Mouse (Mus musculus): Measurements from ENCODE around the gene Gtf2h1.
"Not testable (repeated sequence)": the region's sequence is repeated elsewhere in the genome, so short reads cannot be mapped to it uniquely, and the experiment has no call there.

Gene Gtf2h1

DNA sequence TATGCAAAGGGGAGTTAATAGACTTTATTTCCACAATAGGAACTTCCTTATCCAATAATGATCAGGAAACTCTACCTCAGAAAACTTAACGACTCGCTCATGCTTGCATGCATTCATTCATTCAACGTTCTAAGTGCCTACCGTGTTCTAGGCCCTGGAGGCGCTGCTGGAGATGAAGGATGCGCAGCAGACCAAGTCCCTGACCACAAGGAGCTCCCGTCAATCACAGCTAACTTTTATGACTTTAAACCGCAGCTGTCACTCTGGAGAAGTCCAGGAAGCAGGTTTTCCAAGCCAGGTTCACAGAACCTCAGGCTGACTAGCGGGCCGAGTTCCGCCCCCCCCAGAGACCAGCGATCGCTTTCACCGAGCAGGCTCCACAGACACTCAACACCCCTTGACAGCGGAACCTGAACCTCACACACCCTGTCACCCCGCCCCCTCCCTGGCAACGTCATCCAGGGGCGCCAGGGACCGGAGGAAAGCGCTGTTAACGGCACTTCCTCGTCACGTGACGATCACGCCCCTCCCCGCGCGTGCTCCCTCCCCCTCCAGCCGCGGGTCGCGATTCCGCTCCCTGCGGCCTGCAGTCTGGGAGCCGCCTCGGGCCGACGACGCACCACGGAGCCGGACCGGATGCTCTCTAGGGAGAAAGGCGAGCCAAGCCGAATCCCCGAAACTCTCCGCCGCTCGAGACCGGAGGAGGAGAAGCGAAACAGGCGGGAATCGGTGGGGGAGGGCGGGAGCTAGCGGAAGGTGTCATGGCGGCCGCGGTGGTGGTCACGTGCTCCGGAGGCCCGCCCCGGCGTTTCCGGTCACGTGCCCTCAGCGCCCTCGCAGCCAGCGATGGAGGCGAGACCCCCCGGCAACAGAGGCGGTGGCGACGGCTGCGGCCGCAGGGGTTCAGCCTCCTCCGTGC is at the start of gene Gtf2h1, which contains the start of gene Hps5:
Gene Gtf2h1 (plus strand): TSS at position 817 of the 919 bp plus-strand sequence.
Gene Hps5 (minus strand): TSS at position 778 of the 919 bp plus-strand sequence.
- peak; percentile 98 for DNase-seq (ENCODE audit: low read depth, low spot score)

DNA sequence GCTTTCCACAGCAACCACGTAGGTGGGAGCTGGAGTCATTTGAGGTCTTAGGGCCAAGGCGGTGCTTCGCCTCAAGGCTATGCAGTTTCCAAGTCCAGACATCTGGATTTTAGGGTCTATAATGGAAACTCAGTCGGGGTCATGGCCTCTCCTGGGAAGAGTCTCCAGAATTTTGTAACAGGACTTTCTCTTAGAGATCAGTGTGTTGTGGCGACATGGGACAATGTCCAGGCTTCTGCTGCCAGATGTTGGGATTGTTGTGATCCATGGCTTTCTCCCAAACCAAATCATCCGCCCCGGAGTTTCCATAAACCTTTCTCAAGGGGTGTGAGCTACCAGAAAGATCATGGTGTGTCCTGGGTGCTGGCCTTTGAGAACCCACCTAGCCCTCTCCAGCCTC is 49.5 kb upstream of the Gtf2h1 start:
- no peak for DNase-seq (ENCODE audit: low read depth, low spot score)

DNA sequence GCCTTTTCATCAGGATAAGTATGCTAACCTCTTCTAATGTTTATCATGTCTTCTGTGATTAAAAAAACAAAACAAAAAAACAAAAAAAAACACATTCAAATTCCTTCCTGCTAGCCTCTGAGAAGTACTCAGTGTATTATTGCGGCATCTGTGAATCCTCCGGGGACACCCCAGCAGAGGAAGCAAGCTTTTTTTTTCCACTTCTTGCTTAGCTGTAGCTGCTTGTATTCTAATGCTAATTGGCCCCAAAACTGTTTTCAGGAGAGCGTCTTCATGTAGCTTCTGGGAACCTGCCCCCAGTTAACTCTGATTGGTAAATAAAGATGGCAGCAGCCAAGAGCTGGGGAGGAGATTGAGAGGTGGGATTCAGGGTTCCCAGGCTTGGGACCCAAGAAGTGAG is 47.4 kb upstream of the Gtf2h1 start:
- DNase-seq (ENCODE audit: low read depth, low spot score) = peak; percentile 86

DNA sequence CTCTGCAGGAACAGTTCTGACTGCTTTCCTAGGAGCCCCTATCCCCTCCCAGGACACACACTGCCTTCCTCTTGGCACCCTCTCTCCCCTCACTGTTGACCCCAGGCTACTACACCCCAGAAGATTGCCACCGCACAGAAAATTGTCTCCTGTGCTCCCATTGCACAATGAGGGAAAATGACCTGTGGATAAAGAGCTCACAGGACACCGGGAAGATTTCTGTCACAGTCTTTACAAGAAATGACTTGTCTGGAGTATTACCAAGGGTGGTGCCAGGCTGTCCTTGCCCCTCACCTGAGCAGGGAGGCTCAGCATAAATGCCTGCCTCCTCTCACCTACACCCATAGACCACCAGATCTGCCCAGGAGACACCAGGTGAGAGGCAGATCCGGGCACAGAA is 44.4 kb upstream of the Gtf2h1 start, which contains the start of gene Saa2:
Gene Saa2 (plus strand): TSS at position 301 of the 400 bp plus-strand sequence.
- no peak for DNase-seq (ENCODE audit: low read depth, low spot score)

DNA sequence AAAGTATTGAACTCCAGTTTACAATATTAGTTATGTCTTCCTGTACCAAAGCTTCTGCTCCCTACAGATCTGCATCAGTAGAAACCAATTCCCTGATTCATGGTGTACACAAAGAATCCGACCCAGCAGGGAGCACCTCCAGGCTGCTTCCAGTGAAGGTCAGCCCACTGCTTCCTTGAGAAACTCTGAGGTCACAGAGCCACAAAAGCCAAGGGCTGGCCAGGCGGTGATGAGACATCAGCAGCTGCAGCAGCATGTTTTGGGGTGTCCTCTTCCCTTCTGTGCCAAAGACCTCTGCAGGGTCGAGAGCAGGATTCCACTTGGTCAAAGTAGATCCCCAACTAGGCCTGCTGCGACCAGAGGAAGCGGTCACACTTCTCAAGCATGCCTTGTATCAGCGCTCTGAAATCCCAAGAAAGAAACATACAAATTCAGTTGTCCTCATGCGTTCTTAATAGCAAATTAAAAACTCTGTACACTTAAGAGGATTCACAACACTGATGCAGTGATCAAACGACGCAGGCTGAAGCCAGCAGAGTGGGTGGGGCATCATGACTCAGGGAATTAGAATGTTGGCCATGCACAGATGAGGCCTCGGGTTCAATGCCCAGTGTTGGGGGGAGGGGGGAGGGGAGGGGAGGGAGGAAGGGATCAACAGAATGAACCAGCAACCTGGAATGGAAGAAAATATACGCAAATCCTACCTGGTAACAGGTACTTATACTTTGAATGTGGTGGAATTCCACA is 34.7 kb upstream of the Gtf2h1 start:
- peak; percentile 87 for DNase-seq (ENCODE audit: low read depth, low spot score)

DNA sequence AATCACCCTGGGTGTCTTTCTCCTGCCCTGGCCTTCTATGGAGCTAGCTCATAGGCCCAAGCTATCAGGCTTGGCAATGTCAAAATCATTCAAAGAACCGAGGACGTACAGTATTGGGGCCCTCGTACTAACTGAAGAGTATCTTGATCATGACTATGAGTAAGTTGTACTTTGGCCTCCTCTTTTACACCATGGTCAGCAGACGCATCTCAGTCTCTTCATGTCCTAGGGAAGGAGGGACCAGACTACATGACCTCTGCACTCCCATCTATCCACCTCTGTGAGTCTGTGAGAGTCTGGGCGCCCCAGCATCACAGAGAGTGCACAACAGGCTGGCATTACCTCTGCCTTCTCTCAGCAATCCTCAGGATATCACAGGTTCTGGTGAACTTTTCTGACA is 33.3 kb upstream of the Gtf2h1 start:
- no peak for DNase-seq (ENCODE audit: low read depth, low spot score)

DNA sequence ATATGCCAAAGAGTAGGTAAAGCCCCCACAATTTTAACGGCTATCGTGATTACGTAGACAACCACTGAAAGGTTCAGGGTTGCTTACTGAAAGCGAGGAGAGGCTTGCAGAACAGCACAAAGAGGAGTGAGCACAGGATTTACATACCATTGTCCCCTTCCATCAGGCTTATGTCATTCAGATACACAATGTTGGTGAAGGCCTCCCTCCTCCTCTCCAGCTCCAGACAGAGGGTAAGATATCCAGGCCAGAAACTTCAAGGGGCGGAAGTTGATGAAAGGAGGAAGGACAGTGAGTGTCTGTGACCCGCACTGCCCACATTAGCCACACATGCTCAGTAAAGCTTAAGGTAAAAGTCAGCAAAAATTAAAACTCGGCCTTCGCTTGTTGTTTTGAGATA is 31.2 kb upstream of the Gtf2h1 start:
- DNase-seq (ENCODE audit: low read depth, low spot score) = peak; percentile 75

DNA sequence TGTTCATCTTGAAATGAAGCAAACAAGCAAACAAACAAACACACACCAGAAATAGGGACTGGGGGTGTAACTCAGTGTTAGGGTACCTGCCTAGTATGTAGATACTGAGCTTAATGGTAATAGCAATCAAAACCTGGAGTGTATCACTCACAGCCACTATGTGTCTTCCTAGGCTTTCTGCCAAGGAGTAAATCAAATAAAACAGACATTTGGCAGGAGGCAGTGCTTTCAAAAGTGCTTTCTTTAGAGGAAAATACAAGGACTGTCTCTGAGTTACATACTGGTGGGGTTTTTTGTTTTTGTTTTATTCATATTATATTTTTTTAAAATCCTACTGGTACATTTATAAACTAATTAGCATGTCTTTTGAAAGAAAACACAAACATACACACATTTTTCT is 28.5 kb upstream of the Gtf2h1 start:
- no peak for DNase-seq (ENCODE audit: low read depth, low spot score)

DNA sequence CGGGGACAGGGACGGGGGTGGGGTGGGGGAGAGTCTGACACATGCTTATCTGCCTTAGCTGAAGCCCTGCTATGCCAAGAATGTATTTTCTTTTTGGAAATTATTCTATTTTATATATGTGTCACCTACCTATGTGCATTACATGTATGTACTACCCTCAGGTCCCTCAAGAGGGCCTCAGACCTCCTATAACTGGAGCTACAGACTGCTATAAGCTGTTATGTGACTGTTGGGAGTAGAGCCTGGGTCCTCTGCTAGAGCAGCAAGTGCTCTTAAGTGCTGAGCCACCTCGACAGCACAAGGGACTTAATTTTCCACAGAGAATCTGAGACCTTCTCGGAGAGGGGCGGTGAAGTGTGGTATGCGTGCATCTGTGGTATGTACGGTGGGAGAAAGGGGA is 27.5 kb upstream of the Gtf2h1 start:
- peak; percentile 68 for DNase-seq (ENCODE audit: low read depth, low spot score)

DNA sequence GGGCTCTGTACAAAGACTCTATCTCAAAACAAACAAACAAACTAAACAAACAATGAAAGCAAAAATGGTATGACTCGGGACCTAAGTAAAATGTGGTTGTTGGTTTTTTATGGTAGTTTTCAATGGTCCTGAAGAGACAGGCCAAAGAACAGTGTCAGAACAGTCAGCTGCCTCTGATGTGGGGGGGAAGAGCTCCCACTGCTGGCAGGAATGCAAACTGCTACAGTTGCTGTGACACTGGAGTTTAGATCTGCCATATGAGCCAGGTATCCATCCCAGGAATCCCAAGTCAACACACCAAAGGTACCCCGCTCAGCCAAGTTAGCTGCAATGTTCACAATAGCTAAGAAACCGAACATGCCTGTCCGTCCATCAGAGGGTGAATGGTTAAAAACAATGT is 25.2 kb upstream of the Gtf2h1 start:
- peak; percentile 88 for DNase-seq (ENCODE audit: low read depth, low spot score)

DNA sequence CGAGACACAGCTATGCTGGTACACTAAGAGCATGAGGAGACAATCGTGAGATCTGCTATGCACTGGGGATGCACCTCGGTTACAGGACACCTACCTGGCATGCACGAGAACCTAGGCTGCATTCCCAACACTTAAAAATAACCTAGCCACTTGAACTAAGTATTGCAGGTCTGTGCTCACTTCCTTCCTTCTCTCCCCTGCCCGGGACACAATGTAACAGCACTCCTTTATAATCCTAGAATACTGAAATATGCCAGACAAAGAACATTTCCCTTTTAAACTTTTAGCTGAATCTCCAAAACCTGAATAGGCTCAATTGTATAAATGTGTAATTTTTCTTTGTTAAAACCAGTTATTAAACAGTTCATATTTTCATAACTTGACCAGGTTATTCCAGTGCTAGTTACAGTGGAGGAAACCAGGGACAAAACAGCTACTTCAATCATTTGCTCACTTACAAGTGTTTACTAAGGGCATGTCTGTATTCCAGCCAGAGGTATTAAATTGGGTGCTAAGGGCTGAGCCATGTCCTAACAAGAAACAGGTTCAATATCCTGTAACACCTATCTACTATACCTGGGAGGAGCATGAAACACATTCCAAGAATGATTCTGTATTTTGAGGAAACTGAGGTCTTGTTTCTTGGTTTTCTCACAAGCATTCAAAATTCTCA is 6.6 kb upstream of the Gtf2h1 start:
- no peak for DNase-seq (ENCODE audit: low read depth, low spot score)

DNA sequence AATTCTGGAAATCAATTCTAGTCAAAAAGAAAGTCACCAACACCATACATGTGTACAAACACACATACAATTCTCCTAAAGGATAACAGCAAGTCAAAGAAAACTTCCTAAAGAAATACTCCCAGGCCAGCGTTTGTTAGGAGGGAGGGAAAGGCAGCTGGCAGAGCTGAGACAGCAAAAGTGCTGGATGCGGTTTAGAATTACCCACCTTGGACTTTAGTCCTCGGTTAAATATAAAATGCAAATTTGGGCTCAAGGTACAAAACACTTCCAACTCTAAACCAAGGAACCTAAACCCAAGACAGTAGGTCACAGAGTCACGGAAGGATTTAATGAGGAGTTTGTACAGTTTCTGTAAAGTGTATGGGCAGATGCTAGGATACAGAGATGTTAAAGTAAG is 2.0 kb upstream of the Gtf2h1 start:
- no peak for DNase-seq (ENCODE audit: low read depth, low spot score)

DNA sequence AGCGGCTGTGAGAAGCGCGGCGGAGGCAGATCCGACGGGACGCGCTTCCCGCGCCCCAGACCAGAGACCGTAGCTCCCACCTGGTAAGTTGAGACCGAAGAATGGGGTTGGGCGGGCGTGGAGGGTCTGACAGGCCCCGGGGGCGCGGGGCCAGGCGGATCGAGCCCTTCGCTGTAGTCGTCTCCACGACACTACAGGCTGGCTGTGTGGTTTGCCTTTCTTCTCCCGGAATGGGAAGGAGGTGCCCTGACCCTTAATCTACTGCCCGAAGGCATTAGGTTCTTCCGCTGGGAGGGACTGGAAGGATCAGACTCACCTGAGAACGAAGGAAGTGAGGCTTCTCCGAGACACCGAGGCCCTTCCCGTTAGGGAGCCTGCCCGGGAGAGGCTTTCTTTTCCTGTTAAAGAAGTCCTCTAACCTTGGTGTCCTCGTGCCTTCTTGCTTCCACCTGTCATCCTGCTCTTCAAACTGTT is 340 bp downstream of the Gtf2h1 start:
- DNase-seq (ENCODE audit: low read depth, low spot score) = no peak

DNA sequence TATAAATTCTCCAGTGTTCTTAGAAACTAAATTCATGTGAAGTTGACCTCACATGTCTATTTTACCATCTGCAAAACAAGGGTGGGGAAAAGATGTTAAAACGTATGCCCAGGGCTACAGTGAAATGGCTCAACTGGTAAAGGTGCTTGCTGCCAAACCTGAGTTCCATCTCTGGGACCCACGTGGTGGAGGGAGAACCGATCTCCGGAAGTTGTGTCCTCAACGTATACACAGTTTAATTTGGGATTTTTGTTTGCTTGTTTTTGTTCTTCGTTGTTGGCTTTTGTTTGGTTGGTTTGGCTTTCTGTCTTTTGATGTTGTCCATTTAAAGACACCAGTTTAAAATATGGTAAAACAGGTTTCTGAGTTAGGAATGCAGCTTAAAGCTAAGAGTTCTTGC is 876 bp downstream of the Gtf2h1 start:
- peak; percentile 34 for DNase-seq (ENCODE audit: low read depth, low spot score)

DNA sequence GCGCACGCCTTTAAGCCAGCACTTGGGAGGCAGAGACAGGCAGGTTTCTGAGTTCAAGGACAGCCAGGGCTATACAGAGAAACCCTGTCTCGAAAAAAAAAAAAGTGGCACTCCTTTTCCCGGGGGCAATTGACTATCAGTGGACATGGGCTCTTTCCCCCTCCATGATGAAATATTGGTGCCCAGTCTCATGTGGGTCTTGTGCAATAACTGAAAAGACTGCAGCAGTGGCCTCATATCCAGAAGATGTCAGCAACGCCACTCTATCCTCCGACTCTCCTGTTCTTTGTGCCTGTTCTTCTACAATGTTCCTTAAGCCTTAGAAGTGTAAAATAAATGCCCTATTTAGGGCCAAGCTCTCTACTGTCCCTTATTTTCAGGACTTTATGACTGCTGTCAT is 14.4 kb downstream of the Gtf2h1 start:
- no peak for DNase-seq (ENCODE audit: low read depth, low spot score)

DNA sequence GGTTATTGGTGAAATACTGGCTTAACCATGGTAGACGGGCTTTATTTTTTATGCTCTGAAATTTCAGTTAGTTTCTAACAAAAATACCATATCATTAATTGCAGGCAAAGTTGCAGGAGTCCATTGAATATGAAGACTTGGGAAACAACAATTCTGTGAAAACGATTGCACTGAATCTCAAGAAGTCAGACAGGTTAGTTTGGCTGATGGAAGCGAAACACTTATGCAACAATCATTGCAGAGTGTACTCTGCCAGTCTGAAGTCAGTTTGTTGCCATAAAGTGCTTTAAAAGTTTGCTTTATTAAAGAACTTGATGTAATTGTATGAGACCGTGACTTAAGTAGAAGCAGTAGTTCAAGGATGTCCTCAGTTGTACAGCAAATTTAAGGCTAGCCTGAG is 18.1 kb downstream of the Gtf2h1 start:
- no peak for DNase-seq (ENCODE audit: low read depth, low spot score)

DNA sequence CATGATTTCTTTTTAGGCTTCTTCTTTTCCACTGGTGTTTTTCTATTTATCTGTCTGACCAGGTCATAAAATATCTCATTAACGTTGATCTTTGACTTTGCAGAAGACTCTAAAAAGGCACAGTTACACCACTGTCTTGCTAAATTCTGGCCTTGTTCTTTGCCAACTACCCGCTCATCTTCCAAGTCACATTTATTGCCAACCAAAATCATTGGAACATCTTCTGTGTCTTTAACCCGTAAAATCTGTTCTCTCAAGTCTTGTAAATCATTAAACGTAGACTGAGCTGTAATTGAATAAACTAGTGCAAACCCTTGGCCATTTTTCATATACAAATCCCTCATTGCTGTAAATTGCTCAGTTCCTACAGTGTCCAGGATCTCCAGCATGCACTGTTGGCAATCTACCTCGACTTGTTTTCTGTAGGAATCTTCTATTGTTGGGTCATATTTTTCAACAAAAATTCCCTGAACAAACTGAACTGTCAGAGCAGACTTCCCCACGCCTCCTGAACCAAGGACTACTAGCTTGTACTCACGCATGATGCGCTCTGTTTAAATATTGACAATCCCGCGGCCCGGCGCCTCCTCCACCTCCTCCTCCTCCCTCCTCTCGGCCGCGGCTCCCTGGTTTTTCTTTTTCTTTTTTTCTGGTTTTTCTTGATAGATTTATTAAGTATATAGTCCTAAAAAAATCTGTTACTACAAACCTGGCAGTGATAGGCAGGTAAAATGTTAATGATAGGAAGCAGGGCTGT is 25.2 kb downstream of the Gtf2h1 start:
- not testable (repeated sequence) for DNase-seq (ENCODE audit: low read depth, low spot score)

DNA sequence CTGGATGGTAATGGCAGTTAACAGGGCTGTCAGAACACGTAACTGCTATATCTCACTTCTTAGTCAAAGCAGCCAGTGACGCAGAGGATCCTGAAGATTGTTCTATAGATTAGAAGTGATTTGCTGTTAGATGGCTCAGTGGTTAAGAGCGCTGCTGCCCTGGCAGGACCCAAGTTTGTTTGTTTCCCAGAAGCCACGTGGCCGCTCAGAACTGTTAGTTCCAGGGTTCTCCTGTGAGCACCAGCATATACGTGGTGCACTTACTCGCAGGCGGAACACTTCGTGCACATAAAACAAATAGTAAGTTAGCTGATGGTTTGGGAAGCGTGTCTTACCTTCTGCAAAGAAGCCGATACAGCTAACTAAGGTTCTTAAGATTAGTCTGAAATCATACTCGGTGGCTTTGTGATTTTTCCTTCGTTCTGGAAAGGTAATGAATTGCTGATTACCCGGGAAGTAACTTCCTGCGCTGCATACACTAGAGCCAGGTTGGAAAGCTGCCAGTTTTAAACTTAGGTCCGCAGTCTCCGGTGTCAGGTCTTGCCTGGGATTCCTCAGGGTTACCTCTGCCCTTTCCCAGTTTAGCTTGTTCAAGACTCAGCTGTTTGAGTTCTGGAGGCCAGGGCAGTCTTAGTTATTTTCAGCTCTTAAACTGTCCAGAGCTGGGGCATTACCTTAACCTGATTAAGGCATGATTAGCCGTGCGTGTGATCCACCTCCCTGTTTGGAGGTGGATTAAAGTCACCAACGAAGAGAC is 31.3 kb downstream of the Gtf2h1 start:
- peak; percentile 40 for DNase-seq (ENCODE audit: low read depth, low spot score)

DNA sequence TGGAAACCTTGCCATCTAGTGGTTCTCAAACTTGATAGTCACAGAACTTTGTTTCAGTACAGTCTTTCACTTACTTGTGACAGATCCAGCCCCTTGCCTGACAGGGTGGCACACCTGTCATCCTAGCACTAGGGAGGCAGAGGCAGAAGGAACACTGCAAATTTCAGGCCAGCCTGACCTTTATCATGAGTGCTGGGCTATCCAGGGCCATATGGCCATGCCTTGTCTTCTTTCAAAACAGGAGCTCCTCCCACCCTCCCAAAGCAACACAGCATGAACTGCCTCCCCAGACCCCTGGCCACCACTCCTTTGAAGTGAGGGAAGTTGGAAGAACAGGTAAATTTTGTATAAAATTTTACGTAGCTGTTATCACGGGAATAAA is 31.9 kb downstream of the Gtf2h1 start:
- DNase-seq (ENCODE audit: low read depth, low spot score) = no peak

DNA sequence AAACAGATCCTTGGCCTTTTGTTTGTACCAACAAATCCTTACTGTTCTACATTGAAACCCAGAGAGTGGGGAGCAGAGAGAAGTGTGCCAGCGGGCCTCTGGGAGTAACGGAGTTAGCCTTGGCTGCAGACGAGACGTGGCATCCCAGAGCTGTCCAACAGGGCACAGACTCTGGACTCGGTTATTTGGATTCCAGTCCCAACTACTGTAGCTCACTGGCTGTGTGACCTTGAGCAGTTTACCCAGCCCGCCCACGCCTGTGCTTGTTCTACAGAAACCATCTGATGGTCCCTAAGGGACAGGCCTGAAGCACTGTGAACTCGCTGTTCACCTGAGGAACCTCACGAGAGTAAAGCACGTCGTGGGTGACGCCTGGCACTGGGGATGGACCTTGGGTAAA is 34.0 kb downstream of the Gtf2h1 start:
- peak; percentile 53 for DNase-seq (ENCODE audit: low read depth, low spot score)

Measured in R1 (cell line).